In genomic region chr14:57161201-57161600, GRCm38 (mm10) we compare ENCODE assay signal across 9 mouse cellular contexts. TPM values are rescaled to one million over a fixed set of nuclear protein-coding genes. Genes with fewer than 3 reads are reported as not detected.
DNase-seq lines count a peak whose midpoint lies in the region; ATAC-seq and TF ChIP-seq lines count a peak whose summit lies in the region.
"Had no signal": no experiment of that assay in that cellular context is flagged by ENCODE, and none has a peak within 500 bp of the region (broad histone marks: within the 10 kb centered on the region; RNA-seq: fewer than 3 reads in every experiment).

No protein-coding gene starts in this region.

- no peak for TF ChIP-seq POLR2A in olfactory bulb, adult 2 months (IDR thresholded peaks at IDR 0.05; ENCODE audit: insufficient read depth, low read depth, low read length)

- no peaks in the 10 kb centered on the region for H3K36me3 ChIP-seq in neural tube, embryonic 13.5 days
- no peaks in the 10 kb centered on the region for H3K36me3 ChIP-seq in neural tube, embryonic 15.5 days
- H3K36me3 ChIP-seq in liver, embryonic 11.5 days (ENCODE audit: control insufficient read depth, insufficient read depth, low read length) = no peaks in the 10 kb centered on the region; the same call in 1 of the 2 replicates

- no peak overlapping the region for H3K4me2 ChIP-seq in neural tube, embryonic 13.5 days
- no peak overlapping the region for H3K4me2 ChIP-seq in neural tube, embryonic 15.5 days
- H3K4me2 ChIP-seq in liver, embryonic 11.5 days = no peak overlapping the region

- no peak for TF ChIP-seq CTCF in olfactory bulb, adult 2 months (IDR thresholded peaks at IDR 0.05; ENCODE audit: insufficient read depth, low read depth, low read length)

- H3K27ac ChIP-seq in neural tube, embryonic 13.5 days (replicated peaks) = no peak overlapping the region
- H3K27ac ChIP-seq in neural tube, embryonic 15.5 days (replicated peaks) = no peak overlapping the region
- peak overlapping the region; percentile 2; the same call in 1 of the 2 replicates for H3K27ac ChIP-seq in olfactory bulb, adult 2 months (ENCODE audit: insufficient read depth, low read depth, low read length)
- no peak overlapping the region for H3K27ac ChIP-seq in liver, embryonic 11.5 days (ENCODE audit: low read depth, low read length)

- H3K4me3 ChIP-seq in neural tube, embryonic 13.5 days = no peak overlapping the region
- H3K4me3 ChIP-seq in neural tube, embryonic 15.5 days (replicated peaks) = no peak overlapping the region
- no peak overlapping the region for H3K4me3 ChIP-seq in olfactory bulb, adult 2 months (ENCODE audit: insufficient read depth, low read depth, low read length)
- H3K4me3 ChIP-seq in liver, embryonic 11.5 days (ENCODE audit: low read depth, low read length) = no peak overlapping the region

- H3K9me3 ChIP-seq in neural tube, embryonic 13.5 days = no peaks in the 10 kb centered on the region
- no peaks in the 10 kb centered on the region for H3K9me3 ChIP-seq in neural tube, embryonic 15.5 days (replicated peaks)
- H3K9me3 ChIP-seq in liver, embryonic 11.5 days (ENCODE audit: control insufficient read depth, low read length) = no peaks in the 10 kb centered on the region

- ATAC-seq in neural tube, embryonic 13.5 days (ENCODE audit: low read depth) = peak; percentile 50
- ATAC-seq in neural tube, embryonic 15.5 days (ENCODE audit: low FRiP score) = no peak
- ATAC-seq in liver, embryonic 11.5 days (replicated peaks; ENCODE audit: low FRiP score) = no peak

- DNase-seq in adrenal gland, adult 2 months = peak; percentile 7
- DNase-seq in adrenal gland, adult 8-10 months = no peak
- peak; percentile 12 for DNase-seq in heart, postnatal 25 days (ENCODE audit: low spot score)
- DNase-seq in spleen, adult 18-20 months = no peak
- no peak for DNase-seq in liver, embryonic 11.5 days (ENCODE audit: low spot score)

- intact Hi-C loops in heart, postnatal 25 days (cut with DNase I) = no loop called here

- no peak overlapping the region for H3K9ac ChIP-seq in neural tube, embryonic 13.5 days
- H3K9ac ChIP-seq in neural tube, embryonic 15.5 days (replicated peaks) = no peak overlapping the region
- no peak overlapping the region for H3K9ac ChIP-seq in liver, embryonic 11.5 days (ENCODE audit: low read depth, low read length)

- 66% methylated on average over 4 of the region's 4 CpGs for WGBS in neural tube, embryonic 13.5 days
- WGBS in neural tube, embryonic 15.5 days = 56% methylated on average over 4 of the region's 4 CpGs
- WGBS in olfactory bulb, adult 2 months = 53% methylated on average over 4 of the region's 4 CpGs
- WGBS in liver, embryonic 11.5 days = 76% methylated on average over 4 of the region's 4 CpGs

- H3K27me3 ChIP-seq in neural tube, embryonic 13.5 days = no peaks in the 10 kb centered on the region
- H3K27me3 ChIP-seq in neural tube, embryonic 15.5 days (replicated peaks) = no peaks in the 10 kb centered on the region
- no peaks in the 10 kb centered on the region for H3K27me3 ChIP-seq in liver, embryonic 11.5 days (replicated peaks; ENCODE audit: control insufficient read depth, insufficient read depth, low read length)

- peaks cover 14% of the 10 kb centered on the region for H3K4me1 ChIP-seq in neural tube, embryonic 13.5 days (replicated peaks)
- no peaks in the 10 kb centered on the region for H3K4me1 ChIP-seq in neural tube, embryonic 15.5 days
- H3K4me1 ChIP-seq in olfactory bulb, adult 2 months (ENCODE audit: control insufficient read depth, insufficient read depth, low read length) = peaks cover 5% of the 10 kb centered on the region; the same call in 1 of the 2 replicates
- H3K4me1 ChIP-seq in liver, embryonic 11.5 days (replicated peaks; ENCODE audit: control insufficient read depth, insufficient read depth, low read length) = peaks cover 4% of the 10 kb centered on the region

RNA-seq across cellular contexts. Expression of gene Gjb6, which starts 27.8 kb away (rescaled TPM):
- total RNA-seq in adrenal gland, adult 2 months (2021) = not detected
- not detected in 2 replicates for polyA plus RNA-seq in adrenal gland, adult 2 months (2012; rRNA removed)
- total RNA-seq in adrenal gland, adult 8-10 months (2022) = under 1 TPM in 1 of 4 experiments, not detected in 3; 0.13 TPM
- 15.7 and 16.8 TPM in 2 replicates for polyA plus RNA-seq in neural tube, embryonic 13.5 days (2015; fragmentation: Nextera tagmentation; extraction: Ambion mirVana)
- 10.9 and 13.8 TPM in 2 replicates for polyA plus RNA-seq in neural tube, embryonic 15.5 days (2015; fragmentation: Nextera tagmentation; extraction: Ambion mirVana)
- total RNA-seq in heart, postnatal 25 days (2021) = not detected
- not detected in 2 replicates for polyA plus RNA-seq in olfactory bulb, adult 2 months (2012; ENCODE audit: insufficient read depth, insufficient read length, low replicate concordance, missing spikeins)
- 0.21 and 0.23 TPM in 2 replicates for polyA plus RNA-seq in liver, embryonic 11.5 days (2014; fragmentation: Nextera tagmentation; extraction: Ambion mirVana)
- total RNA-seq: hematopoietic stem cell, adult 5-6 weeks had no signal

RNA-seq across cellular contexts. Expression of gene Gm4491, which starts 45.5 kb away (rescaled TPM):
- total RNA-seq in adrenal gland, adult 2 months (2021) = not detected
- not detected in 2 replicates for polyA plus RNA-seq in adrenal gland, adult 2 months (2012; rRNA removed)
- total RNA-seq in adrenal gland, adult 8-10 months (2022) = not detected
- polyA plus RNA-seq in neural tube, embryonic 13.5 days (2015; fragmentation: Nextera tagmentation; extraction: Ambion mirVana) = not detected in 2 replicates
- not detected in 2 replicates for polyA plus RNA-seq in neural tube, embryonic 15.5 days (2015; fragmentation: Nextera tagmentation; extraction: Ambion mirVana)
- not detected for total RNA-seq in heart, postnatal 25 days (2021)
- not detected in 2 replicates for polyA plus RNA-seq in olfactory bulb, adult 2 months (2012; ENCODE audit: insufficient read depth, insufficient read length, low replicate concordance, missing spikeins)
- not detected in 2 replicates for polyA plus RNA-seq in liver, embryonic 11.5 days (2014; fragmentation: Nextera tagmentation; extraction: Ambion mirVana)
- total RNA-seq: hematopoietic stem cell, adult 5-6 weeks had no signal

RNA-seq across cellular contexts. Expression of gene Gjb2, which starts 56.7 kb away (rescaled TPM):
- 1 to 10 TPM in 1 of 2 experiments, under 1 TPM in 1; 0.73 to 9.6 TPM for total RNA-seq in adrenal gland, adult 2 months (2021)
- polyA plus RNA-seq in adrenal gland, adult 2 months (2012; rRNA removed) = 6.4 and 14.0 TPM in 2 replicates
- 1 to 10 TPM in 2 of 4 experiments, under 1 TPM in 2; 0.28 to 5.9 (median 2.4) TPM for total RNA-seq in adrenal gland, adult 8-10 months (2022)
- 16.0 and 19.8 TPM in 2 replicates for polyA plus RNA-seq in neural tube, embryonic 13.5 days (2015; fragmentation: Nextera tagmentation; extraction: Ambion mirVana)
- 7.9 and 11.4 TPM in 2 replicates for polyA plus RNA-seq in neural tube, embryonic 15.5 days (2015; fragmentation: Nextera tagmentation; extraction: Ambion mirVana)
- not detected for total RNA-seq in heart, postnatal 25 days (2021)
- not detected in 2 replicates for polyA plus RNA-seq in olfactory bulb, adult 2 months (2012; ENCODE audit: insufficient read depth, insufficient read length, low replicate concordance, missing spikeins)
- 3.8 and 4.8 TPM in 2 replicates for polyA plus RNA-seq in liver, embryonic 11.5 days (2014; fragmentation: Nextera tagmentation; extraction: Ambion mirVana)
- total RNA-seq: hematopoietic stem cell, adult 5-6 weeks had no signal

Comparison
In these comparisons a context has a peak if more than half of its experiments do, and no peak if none do; other contexts are left out.
1. DNase-seq: peak in adrenal gland, adult 2 months (single experiment) and heart, postnatal 25 days (single experiment); none in adrenal gland, adult 8-10 months (single experiment), spleen, adult 18-20 months (0 of 2) and liver, embryonic 11.5 days (single experiment).